Mouse (Mus musculus): Measurements from ENCODE around the gene Gna13. TPM values are rescaled to one million over a fixed set of nuclear protein-coding genes. Genes with fewer than 3 reads are reported as not detected.

Gna13 gene
- total and polyA plus RNA-seq, 3 experiments, result 29.6 to 93.2 (median 87.2) TPM

GRCm38 (mm10) chr11:109377477-109377876 is 14.8 kb downstream of the Gna13 start:
- Histone ChIP-seq H3K36me3 (replicated peaks) (peaks cover 55% of the 10 kb centered on the region), H3K4me3 (ENCODE audit: low read depth, low read length) (peak overlapping the region; percentile 9; the same call in 1 of the 2 replicates), H3K27me3 (ENCODE audit: insufficient read depth, low read length) (no peaks in the 10 kb centered on the region), H3K4me1 (ENCODE audit: insufficient read depth, low read depth, low read length) (peaks cover 59% of the 10 kb centered on the region), H3K9me3 (replicated peaks) (no peaks in the 10 kb centered on the region)
- TF ChIP-seq CTCF (IDR thresholded peaks at IDR 0.05; ENCODE audit: low read depth, low read length), result no peak
- no peak; the same call in 1 of the 2 replicates for ATAC-seq (ENCODE audit: extremely low read depth, insufficient number of reproducible peaks, low FRiP score, poor library complexity, severe bottlenecking)
- no peak for DNase-seq (ENCODE audit: low spot score)

- Histone ChIP-seq H3K4me1 (ENCODE audit: insufficient read depth, low read depth, low read length) (peaks cover 59% of the 10 kb centered on the region), H3K36me3 (replicated peaks) (peaks cover 57% of the 10 kb centered on the region), H3K27me3 (ENCODE audit: insufficient read depth, low read length) (no peaks in the 10 kb centered on the region), H3K4me3 (ENCODE audit: low read depth, low read length) (no peak overlapping the region), H3K9me3 (replicated peaks) (no peaks in the 10 kb centered on the region)
- TF ChIP-seq GATA2 (IDR thresholded peaks at IDR 0.05; ENCODE audit: borderline replicate concordance, low read depth, low read length) (no peak), CTCF (IDR thresholded peaks at IDR 0.05; ENCODE audit: low read depth, low read length) (no peak)
- DNase-seq (ENCODE audit: low spot score), result no peak
- ATAC-seq (ENCODE audit: extremely low read depth, insufficient number of reproducible peaks, low FRiP score, poor library complexity, severe bottlenecking), result no peak
Measured at GRCm38 (mm10) chr11:109378051-109378450, 15.4 kb downstream of the Gna13 start.

GRCm38 (mm10) chr11:109380662-109381061 is 18.0 kb downstream of the Gna13 start:
- Histone ChIP-seq H3K9me3 (replicated peaks) (no peaks in the 10 kb centered on the region), H3K36me3 (replicated peaks) (peaks cover 62% of the 10 kb centered on the region), H3K4me3 (ENCODE audit: low read depth, low read length) (no peak overlapping the region), H3K27me3 (ENCODE audit: insufficient read depth, low read length) (no peaks in the 10 kb centered on the region), H3K4me1 (ENCODE audit: insufficient read depth, low read depth, low read length) (peaks cover 59% of the 10 kb centered on the region)
- ATAC-seq (ENCODE audit: extremely low read depth, insufficient number of reproducible peaks, low FRiP score, poor library complexity, severe bottlenecking), result peak; percentile 22
- no peak for TF ChIP-seq POLR2AphosphoS5 (IDR thresholded peaks at IDR 0.05; ENCODE audit: insufficient replicate concordance, low read depth, low read length)
- no peak for TF ChIP-seq GATA1 (IDR thresholded peaks at IDR 0.05; ENCODE audit: borderline replicate concordance, low read length)
- no peak for TF ChIP-seq CTCF (IDR thresholded peaks at IDR 0.05; ENCODE audit: low read depth, low read length)
- TF ChIP-seq GATA2 (IDR thresholded peaks at IDR 0.05; ENCODE audit: borderline replicate concordance, low read depth, low read length), result no peak
- TF ChIP-seq TAL1 (conservative IDR thresholded peaks at IDR 0.05; ENCODE audit: low read depth, low read length), result no peak
- DNase-seq (ENCODE audit: low spot score), result no peak

GRCm38 (mm10) chr11:109385296-109385695 is 22.7 kb downstream of the Gna13 start:
- ATAC-seq (ENCODE audit: extremely low read depth, insufficient number of reproducible peaks, low FRiP score, poor library complexity, severe bottlenecking), result no peak
- TF ChIP-seq POLR2AphosphoS5 (IDR thresholded peaks at IDR 0.05; ENCODE audit: insufficient replicate concordance, low read depth, low read length) (no peak), CTCF (IDR thresholded peaks at IDR 0.05; ENCODE audit: low read depth, low read length) (no peak), GATA2 (IDR thresholded peaks at IDR 0.05; ENCODE audit: borderline replicate concordance, low read depth, low read length) (no peak), TAL1 (conservative IDR thresholded peaks at IDR 0.05; ENCODE audit: low read depth, low read length) (no peak), GATA1 (IDR thresholded peaks at IDR 0.05; ENCODE audit: borderline replicate concordance, low read length) (no peak)

GRCm38 (mm10) chr11:109389046-109389445 is 26.4 kb downstream of the Gna13 start:
- Histone ChIP-seq H3K4me1 (ENCODE audit: insufficient read depth, low read depth, low read length) (peaks cover 43% of the 10 kb centered on the region), H3K27me3 (ENCODE audit: insufficient read depth, low read length) (no peaks in the 10 kb centered on the region), H3K9me3 (replicated peaks) (no peaks in the 10 kb centered on the region), H3K4me3 (ENCODE audit: low read depth, low read length) (no peak overlapping the region), H3K36me3 (replicated peaks) (peaks cover 73% of the 10 kb centered on the region)
- ATAC-seq (ENCODE audit: extremely low read depth, insufficient number of reproducible peaks, low FRiP score, poor library complexity, severe bottlenecking) (no peak), DNase-seq (ENCODE audit: low spot score) (no peak)
- TF ChIP-seq POLR2AphosphoS5 (IDR thresholded peaks at IDR 0.05; ENCODE audit: insufficient replicate concordance, low read depth, low read length) (no peak), GATA2 (IDR thresholded peaks at IDR 0.05; ENCODE audit: borderline replicate concordance, low read depth, low read length) (no peak), GATA1 (IDR thresholded peaks at IDR 0.05; ENCODE audit: borderline replicate concordance, low read length) (no peak), CTCF (IDR thresholded peaks at IDR 0.05; ENCODE audit: low read depth, low read length) (no peak), TAL1 (conservative IDR thresholded peaks at IDR 0.05; ENCODE audit: low read depth, low read length) (no peak)

More at GRCm38 (mm10) chr11:109385296-109385695, 22.7 kb downstream of the Gna13 start:
- Histone ChIP-seq H3K9me3 (replicated peaks) (no peaks in the 10 kb centered on the region), H3K27me3 (ENCODE audit: insufficient read depth, low read length) (no peaks in the 10 kb centered on the region), H3K36me3 (replicated peaks) (peaks cover 65% of the 10 kb centered on the region), H3K4me3 (ENCODE audit: low read depth, low read length) (no peak overlapping the region), H3K4me1 (ENCODE audit: insufficient read depth, low read depth, low read length) (peaks cover 48% of the 10 kb centered on the region)
- no peak for DNase-seq (ENCODE audit: low spot score)

GRCm38 (mm10) chr11:109391200-109391599 is 28.6 kb downstream of the Gna13 start:
- Histone ChIP-seq H3K4me1 (ENCODE audit: insufficient read depth, low read depth, low read length) (peaks cover 24% of the 10 kb centered on the region), H3K27me3 (ENCODE audit: insufficient read depth, low read length) (no peaks in the 10 kb centered on the region), H3K9me3 (replicated peaks) (no peaks in the 10 kb centered on the region), H3K36me3 (replicated peaks) (peaks cover 75% of the 10 kb centered on the region), H3K4me3 (ENCODE audit: low read depth, low read length) (no peak overlapping the region)
- DNase-seq (ENCODE audit: low spot score) (no peak), ATAC-seq (ENCODE audit: extremely low read depth, insufficient number of reproducible peaks, low FRiP score, poor library complexity, severe bottlenecking) (no peak)
- TF ChIP-seq POLR2AphosphoS5 (IDR thresholded peaks at IDR 0.05; ENCODE audit: insufficient replicate concordance, low read depth, low read length), result no peak
- no peak for TF ChIP-seq TAL1 (conservative IDR thresholded peaks at IDR 0.05; ENCODE audit: low read depth, low read length)
- no peak for TF ChIP-seq CTCF (IDR thresholded peaks at IDR 0.05; ENCODE audit: low read depth, low read length)
- no peak for TF ChIP-seq GATA2 (IDR thresholded peaks at IDR 0.05; ENCODE audit: borderline replicate concordance, low read depth, low read length)
- TF ChIP-seq GATA1 (IDR thresholded peaks at IDR 0.05; ENCODE audit: borderline replicate concordance, low read length), result no peak

GRCm38 (mm10) chr11:109391760-109392159 is 29.1 kb downstream of the Gna13 start:
- TF ChIP-seq TAL1 (conservative IDR thresholded peaks at IDR 0.05; ENCODE audit: low read depth, low read length), result no peak
- TF ChIP-seq GATA2 (IDR thresholded peaks at IDR 0.05; ENCODE audit: borderline replicate concordance, low read depth, low read length), result no peak
- no peak for TF ChIP-seq GATA1 (IDR thresholded peaks at IDR 0.05; ENCODE audit: borderline replicate concordance, low read length)
- no peak for TF ChIP-seq CTCF (IDR thresholded peaks at IDR 0.05; ENCODE audit: low read depth, low read length)
- no peak for TF ChIP-seq POLR2AphosphoS5 (IDR thresholded peaks at IDR 0.05; ENCODE audit: insufficient replicate concordance, low read depth, low read length)
- Histone ChIP-seq H3K4me1 (ENCODE audit: insufficient read depth, low read depth, low read length) (peaks cover 21% of the 10 kb centered on the region), H3K4me3 (ENCODE audit: low read depth, low read length) (no peak overlapping the region), H3K9me3 (replicated peaks) (no peaks in the 10 kb centered on the region), H3K36me3 (replicated peaks) (peaks cover 81% of the 10 kb centered on the region), H3K27me3 (ENCODE audit: insufficient read depth, low read length) (no peaks in the 10 kb centered on the region)
- DNase-seq (ENCODE audit: low spot score), result no peak
- ATAC-seq (ENCODE audit: extremely low read depth, insufficient number of reproducible peaks, low FRiP score, poor library complexity, severe bottlenecking), result no peak

All from G1E (cell line).